Mouse (Mus musculus): Measurements from ENCODE around the gene Ar. TPM values are rescaled to one million over a fixed set of nuclear protein-coding genes. Genes with fewer than 3 reads are reported as not detected.

Gene Ar
- total RNA-seq (2021), result 10 to 100 TPM; 20.3 to 20.4 TPM
- long read RNA-seq, experiment 1, partial matches to known transcripts, result 0 of 2 reads
- long read RNA-seq, experiment 1, other reads (novel, unspliced or antisense), result 2 of 2 reads
- long read RNA-seq, experiment 2, full-length matches to known transcripts, result 2 of 11 reads
- long read RNA-seq, experiment 2, partial matches to known transcripts, result 1 of 11 reads
- long read RNA-seq, experiment 2, other reads (novel, unspliced or antisense), result 8 of 11 reads

DNA sequence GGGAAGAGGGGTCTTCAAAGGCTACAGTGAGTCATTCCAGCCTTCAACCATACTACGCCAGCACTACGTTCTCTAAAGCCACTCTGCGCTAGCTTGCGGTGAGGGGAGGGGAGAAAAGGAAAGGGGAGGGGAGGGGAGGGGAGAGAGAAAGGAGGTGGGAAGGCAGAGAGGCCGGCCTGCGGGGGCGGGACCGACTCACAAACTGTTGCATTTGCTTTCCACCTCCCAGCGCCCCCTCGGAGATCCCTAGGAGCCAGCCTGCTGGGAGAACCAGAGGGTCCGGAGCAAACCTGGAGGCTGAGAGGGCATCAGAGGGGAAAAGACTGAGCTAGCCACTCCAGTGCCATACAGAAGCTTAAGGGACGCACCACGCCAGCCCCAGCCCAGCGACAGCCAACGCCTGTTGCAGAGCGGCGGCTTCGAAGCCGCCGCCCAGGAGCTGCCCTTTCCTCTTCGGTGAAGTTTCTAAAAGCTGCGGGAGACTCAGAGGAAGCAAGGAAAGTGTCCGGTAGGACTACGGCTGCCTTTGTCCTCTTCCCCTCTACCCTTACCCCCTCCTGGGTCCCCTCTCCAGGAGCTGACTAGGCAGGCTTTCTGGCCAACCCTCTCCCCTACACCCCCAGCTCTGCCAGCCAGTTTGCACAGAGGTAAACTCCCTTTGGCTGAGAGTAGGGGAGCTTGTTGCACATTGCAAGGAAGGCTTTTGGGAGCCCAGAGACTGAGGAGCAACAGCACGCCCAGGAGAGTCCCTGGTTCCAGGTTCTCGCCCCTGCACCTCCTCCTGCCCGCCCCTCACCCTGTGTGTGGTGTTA lies at the start of gene Ar:
Gene Ar, plus strand, starts transcription at position 239 of the 812 bp plus-strand sequence.
- DNase-seq (ENCODE audit: low spot score in 2 of 2), result peak in 1 of 2 experiments; percentile 6

DNA sequence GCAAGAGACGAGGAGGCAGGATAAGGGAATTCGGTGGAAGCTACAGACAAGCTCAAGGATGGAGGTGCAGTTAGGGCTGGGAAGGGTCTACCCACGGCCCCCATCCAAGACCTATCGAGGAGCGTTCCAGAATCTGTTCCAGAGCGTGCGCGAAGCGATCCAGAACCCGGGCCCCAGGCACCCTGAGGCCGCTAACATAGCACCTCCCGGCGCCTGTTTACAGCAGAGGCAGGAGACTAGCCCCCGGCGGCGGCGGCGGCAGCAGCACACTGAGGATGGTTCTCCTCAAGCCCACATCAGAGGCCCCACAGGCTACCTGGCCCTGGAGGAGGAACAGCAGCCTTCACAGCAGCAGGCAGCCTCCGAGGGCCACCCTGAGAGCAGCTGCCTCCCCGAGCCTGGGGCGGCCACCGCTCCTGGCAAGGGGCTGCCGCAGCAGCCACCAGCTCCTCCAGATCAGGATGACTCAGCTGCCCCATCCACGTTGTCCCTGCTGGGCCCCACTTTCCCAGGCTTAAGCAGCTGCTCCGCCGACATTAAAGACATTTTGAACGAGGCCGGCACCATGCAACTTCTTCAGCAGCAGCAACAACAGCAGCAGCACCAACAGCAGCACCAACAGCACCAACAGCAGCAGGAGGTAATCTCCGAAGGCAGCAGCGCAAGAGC lies 1.3 kb downstream of the Ar start:
- DNase-seq (ENCODE audit: low spot score in 2 of 2), result no peak

- no peak for DNase-seq (ENCODE audit: low spot score in 2 of 2)
These were observed 2.0 kb downstream of the Ar start for GRCm38 (mm10) chrX:98150393-98151119.

- DNase-seq (ENCODE audit: low spot score in 2 of 2), result no peak
These were observed 41.2 kb downstream of the Ar start for GRCm38 (mm10) chrX:98189759-98190158.

- DNase-seq (ENCODE audit: low spot score in 2 of 2), result peak in 1 of 2 experiments; percentile 2
These were observed 57.2 kb downstream of the Ar start for GRCm38 (mm10) chrX:98205766-98206165.

DNA sequence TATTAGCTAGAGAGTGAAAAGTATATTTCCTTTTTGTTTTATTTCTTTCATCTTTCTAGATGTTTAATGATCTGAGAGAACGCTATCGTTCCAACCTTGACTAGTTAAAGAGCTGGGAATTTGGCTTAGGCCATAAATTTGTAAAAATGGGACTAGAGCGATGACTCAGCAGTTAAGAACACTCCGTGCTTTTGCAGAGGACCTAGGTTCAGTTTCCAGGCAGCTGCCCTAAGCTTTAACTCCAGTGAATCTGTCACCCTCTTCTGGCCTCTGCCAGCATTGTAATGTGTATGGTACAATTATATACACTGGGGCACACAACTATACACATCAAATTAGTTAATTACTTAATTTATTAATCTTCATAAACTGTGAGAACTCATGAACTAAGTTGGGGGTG lies 58.6 kb downstream of the Ar start:
- DNase-seq (ENCODE audit: low spot score in 2 of 2), result no peak

- no peak for DNase-seq (ENCODE audit: low spot score in 2 of 2)
These were observed 67.5 kb downstream of the Ar start for GRCm38 (mm10) chrX:98216103-98216502.

DNA sequence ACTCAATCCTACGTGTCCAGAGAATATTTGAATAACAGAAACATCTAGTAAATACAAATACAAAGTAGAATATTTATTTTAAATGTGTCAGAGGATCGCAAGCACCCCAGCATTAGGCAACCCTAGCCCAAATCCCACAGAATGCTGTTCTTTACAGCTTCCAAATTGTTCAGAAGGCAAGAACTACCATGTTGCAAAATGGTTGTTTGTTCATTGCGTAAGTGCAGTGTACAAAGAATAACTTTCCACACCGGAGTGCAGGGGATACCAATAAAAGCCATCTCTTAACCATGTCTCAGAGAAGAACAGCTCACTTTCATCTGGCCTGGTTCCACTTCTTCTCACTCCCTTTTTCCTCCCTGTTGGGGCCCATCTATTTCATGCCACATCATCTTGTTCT lies 90.4 kb downstream of the Ar start:
- no peak for DNase-seq (ENCODE audit: low spot score in 2 of 2)

DNA sequence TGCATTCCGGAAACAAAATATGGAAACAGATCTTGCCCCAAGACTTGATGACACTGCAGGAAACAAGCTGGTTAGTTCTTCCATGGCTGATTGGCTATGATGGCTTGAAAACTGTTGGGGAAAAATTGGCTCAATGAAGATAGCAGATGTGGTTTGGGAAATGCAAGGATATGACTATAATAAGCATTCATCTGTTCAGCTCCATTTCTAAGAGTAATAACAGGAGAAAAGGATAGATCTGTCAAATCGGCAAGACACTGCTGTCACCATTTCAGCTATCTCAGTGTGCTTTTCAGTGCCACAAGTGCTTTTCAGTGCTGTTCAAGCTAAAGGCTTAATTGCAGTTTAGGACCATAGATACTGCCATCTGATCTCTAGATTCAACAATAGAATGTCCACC lies 96.5 kb downstream of the Ar start:
- DNase-seq (ENCODE audit: low spot score in 2 of 2), result no peak

DNA sequence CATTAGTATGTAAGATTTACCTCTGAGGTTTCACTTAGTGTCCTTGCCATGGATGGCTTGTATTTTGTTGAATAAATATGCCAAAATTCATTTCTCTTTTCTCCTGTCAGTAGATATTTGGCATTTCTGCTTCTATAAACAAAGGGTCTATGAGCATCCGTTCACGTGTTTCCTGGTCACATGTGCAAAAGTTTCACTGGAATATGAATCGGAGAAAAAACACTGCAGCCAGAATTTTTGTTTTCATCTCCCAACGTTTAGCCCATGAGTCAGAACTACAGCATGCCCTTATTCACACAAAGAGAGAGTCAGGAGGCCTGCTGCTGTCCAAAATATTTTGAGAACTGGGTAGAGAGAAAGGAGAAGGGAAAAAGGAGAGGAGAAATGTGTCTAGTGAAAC lies 99.8 kb downstream of the Ar start:
- no peak for DNase-seq (ENCODE audit: low spot score in 2 of 2)

DNA sequence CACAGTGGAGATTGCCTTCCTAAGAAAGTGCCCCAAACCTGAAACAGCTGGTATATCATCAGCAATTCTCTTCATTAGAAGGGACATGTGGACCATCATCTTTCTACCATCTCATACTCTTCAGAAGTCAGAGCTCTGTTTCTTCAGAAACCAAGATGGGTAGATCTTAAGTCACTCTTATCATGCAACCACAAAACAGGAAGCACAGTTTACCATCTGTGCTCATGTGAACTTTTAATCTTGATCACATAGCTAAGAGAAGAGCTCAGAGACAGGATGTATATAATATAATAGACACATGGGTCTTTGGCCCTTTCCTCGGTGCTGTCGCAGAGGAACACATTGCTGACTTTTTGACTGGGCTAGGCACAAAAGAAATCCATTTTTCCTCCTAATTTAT lies 111.1 kb downstream of the Ar start:
- no peak for DNase-seq (ENCODE audit: low spot score in 2 of 2)

GRCm38 (mm10) chrX:98265755-98266154 lies 117.2 kb downstream of the Ar start:
- DNase-seq (ENCODE audit: low spot score in 2 of 2), result no peak

DNA sequence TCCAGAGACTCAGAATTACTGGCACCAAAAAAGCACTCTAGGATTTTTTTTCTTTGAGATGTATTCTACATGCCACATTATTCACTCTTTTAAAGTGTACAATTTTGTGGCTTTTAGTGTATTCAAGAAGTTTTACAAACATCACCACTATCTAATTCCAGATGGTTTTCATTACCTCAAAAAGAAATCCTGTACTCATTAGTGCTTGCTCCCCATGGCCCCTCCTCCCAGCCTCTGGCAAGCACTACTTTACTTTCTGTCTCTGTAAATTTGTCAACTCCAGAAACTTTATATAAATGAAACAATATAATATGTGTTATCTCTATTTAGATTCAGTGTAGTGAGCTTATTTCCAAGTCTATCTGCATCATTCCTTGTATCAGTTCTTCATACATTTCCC lies 122.8 kb downstream of the Ar start:
- no peak for DNase-seq (ENCODE audit: low spot score in 2 of 2)

GRCm38 (mm10) chrX:98291763-98292162 lies 143.2 kb downstream of the Ar start:
- no peak for DNase-seq (ENCODE audit: low spot score in 2 of 2)

DNA sequence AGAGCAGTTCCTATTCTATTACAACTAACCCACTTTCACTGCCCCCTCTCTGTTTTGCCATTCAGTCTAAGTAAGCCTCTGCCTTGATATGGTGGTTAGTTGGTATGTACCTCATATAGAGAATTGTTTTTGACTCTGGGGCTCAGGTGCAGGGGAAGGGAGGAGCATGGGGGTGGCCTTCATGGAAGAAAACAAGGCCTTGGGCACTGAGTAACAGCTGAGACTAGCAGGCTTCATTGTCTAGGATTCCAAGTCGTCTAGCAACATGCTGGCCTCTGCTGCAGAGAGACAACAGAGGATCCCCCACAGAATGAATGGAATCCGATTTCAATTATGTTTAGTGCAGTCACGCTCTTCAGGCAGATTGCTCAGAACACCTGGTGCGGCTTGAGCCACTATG lies 152.1 kb downstream of the Ar start:
- no peak for DNase-seq (ENCODE audit: low spot score in 2 of 2)

DNA sequence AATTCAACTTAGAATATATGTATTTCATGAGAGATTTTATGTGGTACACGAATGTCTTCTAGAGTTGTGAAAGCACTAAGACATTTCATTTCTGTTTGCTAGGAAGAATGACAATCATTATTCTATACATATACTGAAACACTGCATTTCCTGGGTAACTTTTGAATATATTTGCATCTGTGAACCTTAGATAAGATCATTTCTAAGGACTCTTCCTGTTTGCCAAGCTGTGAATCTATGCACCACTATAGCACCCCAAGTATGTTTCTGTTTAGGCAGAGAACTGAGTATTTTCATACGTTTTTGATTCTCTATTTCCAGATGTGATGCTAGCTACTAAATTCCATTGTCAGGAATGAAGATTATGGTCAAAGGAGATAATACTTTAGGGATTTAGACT lies 153.4 kb downstream of the Ar start:
- DNase-seq (ENCODE audit: low spot score in 2 of 2), result no peak

DNA sequence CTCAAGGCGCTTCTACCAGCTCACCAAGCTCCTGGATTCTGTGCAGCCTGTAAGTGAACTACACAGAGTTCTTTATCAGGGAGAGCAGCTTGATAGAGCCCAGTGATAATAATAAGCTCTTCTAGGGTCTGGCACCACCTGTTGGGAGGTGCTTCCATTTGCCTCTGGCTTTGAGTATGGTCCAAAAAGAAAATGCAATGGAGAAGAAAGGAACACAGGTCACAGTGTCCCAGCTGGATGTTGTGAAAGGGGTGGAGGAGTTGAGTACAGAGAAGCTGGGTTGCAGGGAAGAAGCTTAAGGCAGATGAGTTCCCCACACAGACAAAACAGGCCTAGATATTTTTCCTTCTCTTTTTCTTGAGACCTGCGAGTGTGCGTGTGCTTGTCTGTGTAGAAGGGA lies 167.4 kb downstream of the Ar start:
- DNase-seq (ENCODE audit: low spot score in 2 of 2), result no peak

DNA sequence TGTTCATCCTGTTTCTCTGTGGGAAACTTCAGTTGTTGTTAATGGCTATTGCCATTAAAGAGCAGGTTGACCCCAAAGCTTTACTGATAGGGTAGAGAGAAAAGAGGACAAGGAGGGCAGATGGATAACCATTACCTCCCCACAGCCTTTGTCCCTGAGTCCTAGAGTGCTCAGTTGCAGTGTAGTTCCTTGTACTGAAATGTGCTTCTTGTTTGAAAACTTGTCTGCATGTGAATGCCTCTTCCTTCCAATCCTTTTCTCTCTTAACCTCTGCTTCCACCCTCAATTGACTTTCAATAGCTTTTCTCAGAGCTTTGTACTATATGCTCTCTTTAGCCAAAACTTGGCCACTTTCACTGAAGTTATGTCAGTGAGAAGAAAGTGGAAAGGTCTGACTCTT lies 168.9 kb downstream of the Ar start:
- no peak for DNase-seq (ENCODE audit: low spot score in 2 of 2)

DNA sequence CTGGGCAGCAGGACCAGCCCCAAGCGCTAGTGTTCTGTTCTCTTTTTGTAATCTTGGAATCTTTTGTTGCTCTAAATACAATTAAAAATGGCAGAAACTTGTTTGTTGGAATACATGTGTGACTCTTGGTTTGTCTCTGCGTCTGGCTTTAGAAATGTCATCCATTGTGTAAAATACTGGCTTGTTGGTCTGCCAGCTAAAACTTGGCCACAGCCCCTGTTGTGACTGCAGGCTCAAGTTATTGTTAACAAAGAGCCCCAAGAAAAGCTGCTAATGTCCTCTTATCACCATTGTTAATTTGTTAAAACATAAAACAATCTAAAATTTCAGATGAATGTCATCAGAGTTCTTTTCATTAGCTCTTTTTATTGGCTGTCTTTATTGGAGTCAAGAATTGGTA lies 174.5 kb downstream of the Ar start:
- DNase-seq (ENCODE audit: low spot score in 2 of 2), result no peak

DNA sequence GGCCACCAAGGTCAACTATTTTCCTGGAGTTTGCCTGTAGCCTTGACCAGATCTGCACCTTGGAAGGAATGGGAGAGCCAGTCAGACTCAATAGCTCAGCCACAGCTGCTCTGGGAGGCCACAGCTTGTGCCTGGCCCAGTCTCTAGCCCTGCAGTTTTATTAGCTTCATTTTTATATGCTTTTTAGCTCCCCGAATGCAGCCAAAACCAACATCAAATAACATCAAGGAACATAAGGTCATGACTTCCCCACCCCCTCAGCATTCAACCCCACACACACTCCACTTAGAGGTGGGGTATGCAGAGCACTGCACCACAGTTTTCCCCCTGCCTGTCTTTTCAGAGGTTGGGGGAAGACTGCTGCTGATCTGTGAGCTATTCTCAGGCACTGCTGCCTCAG lies 198.9 kb downstream of the Ar start:
- DNase-seq (ENCODE audit: low spot score in 2 of 2), result no peak

GRCm38 (mm10) chrX:98348036-98348435 lies 199.5 kb downstream of the Ar start:
- no peak for DNase-seq (ENCODE audit: low spot score in 2 of 2)

Data from adrenal gland, postnatal 4 days (tissue).